Comparison of ENCODE assay signal across 8 mouse cellular contexts in genomic region chr6:42583488-42583872, GRCm38 (mm10). TPM values are rescaled to one million over a fixed set of nuclear protein-coding genes. Genes with fewer than 3 reads are reported as not detected.
A peak's percentile ranks its signal among the peaks of the same experiment; 100 is the strongest.
DNase-seq lines count a peak whose midpoint lies in the region; ATAC-seq and TF ChIP-seq lines count a peak whose summit lies in the region.

No protein-coding gene starts in this region.

- peak overlapping the region; percentile 35; the same call in 1 of the 2 replicates for H3K9ac ChIP-seq in heart, embryonic 14.5 days (ENCODE audit: low read length)
- H3K9ac ChIP-seq in liver, postnatal 0 days (replicated peaks) = no peak overlapping the region

- H3K27ac ChIP-seq in cortical plate, adult 2 months (ENCODE audit: insufficient read depth, low read length) = no peak overlapping the region
- H3K27ac ChIP-seq in heart, embryonic 14.5 days (replicated peaks in 1 of 2; ENCODE audit: control insufficient read depth in 1 of 2, insufficient read depth in 1 of 2, low read depth in 2 of 2, low read length in 2 of 2) = no peak overlapping the region
- no peak overlapping the region for H3K27ac ChIP-seq in liver, postnatal 0 days (ENCODE audit: low read depth)

- no peaks in the 10 kb centered on the region for H3K9me3 ChIP-seq in heart, embryonic 14.5 days (ENCODE audit: control insufficient read depth, low read length)
- H3K9me3 ChIP-seq in liver, postnatal 0 days (ENCODE audit: low read length) = no peaks in the 10 kb centered on the region

- no peak overlapping the region for H3K4me3 ChIP-seq in cortical plate, adult 2 months (ENCODE audit: insufficient read depth, low read length)
- peak overlapping the region in 1 of 2 experiments; percentile 27; a peak in 1 of 4 replicates for H3K4me3 ChIP-seq in heart, embryonic 14.5 days (ENCODE audit: control insufficient read depth in 1 of 2, insufficient read depth in 1 of 2, low read depth in 1 of 2, low read length in 2 of 2)
- no peak overlapping the region for H3K4me3 ChIP-seq in liver, postnatal 0 days (ENCODE audit: low read depth, low read length)

- H3K4me2 ChIP-seq in heart, embryonic 14.5 days (ENCODE audit: low read length) = peak overlapping the region; percentile 59
- no peak overlapping the region for H3K4me2 ChIP-seq in liver, postnatal 0 days (ENCODE audit: low read depth, low read length)

- H3K27me3 ChIP-seq in heart, embryonic 14.5 days (ENCODE audit: control insufficient read depth, insufficient read depth, low read length) = no peaks in the 10 kb centered on the region
- H3K27me3 ChIP-seq in liver, postnatal 0 days (ENCODE audit: insufficient read depth, low read length) = no peaks in the 10 kb centered on the region

- TF ChIP-seq CTCF in cortical plate, adult 2 months (IDR thresholded peaks at IDR 0.05; ENCODE audit: extremely low read depth, insufficient read depth, low read length) = peak; percentile 60
- TF ChIP-seq CTCF in liver, postnatal 0 days (IDR thresholded peaks at IDR 0.05; ENCODE audit: low read depth) = peak; percentile 68

- no peak for TF ChIP-seq POLR2A in cortical plate, adult 2 months (IDR thresholded peaks at IDR 0.05; ENCODE audit: extremely low read depth, insufficient read depth, low read length)

- DNase-seq in 416B (ENCODE audit: low read depth) = peak; percentile 47
- DNase-seq in WW6 (ENCODE audit: low read depth, low spot score) = peak; percentile 3
- peak; percentile 34 for DNase-seq in layer of hippocampus, adult 11-12 months (ENCODE audit: low spot score)
- peak; percentile 68 for DNase-seq in liver, postnatal 0 days
- DNase-seq in retina, adult 2 months (ENCODE audit: low read depth, low spot score) = peak; percentile 2
- peak; percentile 83 for DNase-seq in thymus, postnatal 4 days

- TF ChIP-seq EP300 in liver, postnatal 0 days (IDR thresholded peaks at IDR 0.05; ENCODE audit: low read depth) = no peak

- under 1% methylated on average over 7 of the region's 7 CpGs for WGBS in heart, embryonic 14.5 days
- 4% methylated on average over 7 of the region's 7 CpGs for WGBS in liver, postnatal 0 days (ENCODE audit: insufficient replicate concordance)

- H3K4me1 ChIP-seq in cortical plate, adult 2 months (ENCODE audit: control insufficient read depth, insufficient read depth, low read length) = no peaks in the 10 kb centered on the region
- peaks cover 0 to 8% of the 10 kb centered on the region in 2 experiments; a peak in 2 of 4 replicates for H3K4me1 ChIP-seq in heart, embryonic 14.5 days (ENCODE audit: control insufficient read depth in 2 of 2, insufficient read depth in 2 of 2, low read length in 2 of 2)
- H3K4me1 ChIP-seq in liver, postnatal 0 days (ENCODE audit: insufficient read depth) = no peaks in the 10 kb centered on the region

- H3K36me3 ChIP-seq in heart, embryonic 14.5 days (ENCODE audit: control insufficient read depth, insufficient read depth, low read length) = no peaks in the 10 kb centered on the region
- no peaks in the 10 kb centered on the region for H3K36me3 ChIP-seq in liver, postnatal 0 days (replicated peaks; ENCODE audit: insufficient read depth, low read length)

- no peak for ATAC-seq in heart, embryonic 14.5 days (ENCODE audit: insufficient number of reproducible peaks, insufficient read depth, low FRiP score, low read depth)
- ATAC-seq in liver, postnatal 0 days = no peak

RNA-seq across cellular contexts. Expression of gene Tcaf3, which starts 14.0 kb away (rescaled TPM):
- not detected in 2 replicates for polyA plus RNA-seq in cortical plate, adult 2 months (2012; rRNA removed)
- 0.08 TPM in 1 of 2 replicates, not detected in the other for polyA plus RNA-seq in heart, embryonic 14.5 days (2014; fragmentation: Nextera tagmentation; extraction: Ambion mirVana)
- not detected in 2 replicates for polyA plus RNA-seq in liver, postnatal 0 days (2015; fragmentation: Nextera tagmentation; extraction: Ambion mirVana)

RNA-seq across cellular contexts. Expression of gene Olfr455, which starts 36.1 kb away (rescaled TPM):
- polyA plus RNA-seq in cortical plate, adult 2 months (2012; rRNA removed) = not detected in 2 replicates
- polyA plus RNA-seq in heart, embryonic 14.5 days (2014; fragmentation: Nextera tagmentation; extraction: Ambion mirVana) = not detected in 2 replicates
- polyA plus RNA-seq in liver, postnatal 0 days (2015; fragmentation: Nextera tagmentation; extraction: Ambion mirVana) = not detected in 2 replicates

Comparison
In these comparisons a context has a peak if more than half of its experiments do, and no peak if none do; other contexts are left out.
1. DNase-seq: peak in every context shown above with its lines; median percentile 83 in thymus, postnatal 4 days; 68 in liver, postnatal 0 days; 47 in 416B; 34 in layer of hippocampus, adult 11-12 months; 3 in WW6; 2 in retina, adult 2 months.